Mouse (Mus musculus): Measurements from ENCODE around the gene Ripor2. TPM values are rescaled to one million over a fixed set of nuclear protein-coding genes. Genes with fewer than 3 reads are reported as not detected.
A peak's percentile ranks its signal among the peaks of the same experiment; 100 is the strongest.

Gene Ripor2
- total RNA-seq, 2 experiments from 2014 or later = 24.7 to 34.1 TPM

- no peak for ATAC-seq (replicated peaks; ENCODE audit: low FRiP score, low TSS enrichment, poor library complexity, severe bottlenecking)
Observed at GRCm38 (mm10) chr13:24682346-24682745, 100.4 kb downstream of the Ripor2 start.

DNA sequence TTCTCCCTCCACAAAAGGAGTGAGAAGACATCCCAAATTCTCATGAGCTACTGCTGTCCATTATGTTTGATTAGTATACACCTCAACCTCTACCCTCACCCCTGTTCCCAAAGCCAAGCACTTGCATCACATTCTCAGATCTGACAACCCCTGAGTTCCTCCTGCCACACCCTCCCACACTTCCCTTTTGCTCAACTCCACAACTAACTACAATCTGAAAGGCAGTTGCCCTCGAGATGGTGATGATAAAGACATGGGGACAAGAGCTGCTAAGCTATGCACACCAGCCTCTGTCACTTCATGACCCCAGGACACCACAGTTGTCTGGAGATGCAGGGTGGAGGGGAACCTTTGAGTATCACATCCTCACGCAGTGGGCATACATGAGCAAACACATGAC lies 102.5 kb downstream of the Ripor2 start:
- 0 out of 2 replicates have a peak, but pooled peaks have one; percentile 24 for ATAC-seq (replicated peaks; ENCODE audit: low FRiP score, low TSS enrichment, poor library complexity, severe bottlenecking)

DNA sequence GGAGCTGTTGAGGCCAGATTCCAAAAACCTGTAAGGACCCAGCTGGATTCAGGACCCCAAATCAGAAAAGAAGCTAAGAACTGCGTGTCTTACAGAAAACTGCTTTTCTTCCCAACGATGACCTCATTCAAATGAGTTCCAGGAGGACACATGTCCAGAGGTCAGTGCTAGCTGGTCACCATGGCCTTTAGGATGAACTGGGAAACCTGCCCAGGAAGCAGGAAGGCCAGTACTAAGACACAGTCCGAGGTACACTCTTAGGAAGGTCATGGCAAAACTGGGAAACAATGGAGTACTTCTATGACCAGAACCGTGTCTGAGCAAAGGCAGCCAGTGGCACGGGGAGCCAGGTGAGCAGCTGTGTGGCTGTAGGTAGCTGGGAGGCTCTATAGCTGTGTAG lies 103.9 kb downstream of the Ripor2 start:
- ATAC-seq (replicated peaks; ENCODE audit: low FRiP score, low TSS enrichment, poor library complexity, severe bottlenecking) = no peak

DNA sequence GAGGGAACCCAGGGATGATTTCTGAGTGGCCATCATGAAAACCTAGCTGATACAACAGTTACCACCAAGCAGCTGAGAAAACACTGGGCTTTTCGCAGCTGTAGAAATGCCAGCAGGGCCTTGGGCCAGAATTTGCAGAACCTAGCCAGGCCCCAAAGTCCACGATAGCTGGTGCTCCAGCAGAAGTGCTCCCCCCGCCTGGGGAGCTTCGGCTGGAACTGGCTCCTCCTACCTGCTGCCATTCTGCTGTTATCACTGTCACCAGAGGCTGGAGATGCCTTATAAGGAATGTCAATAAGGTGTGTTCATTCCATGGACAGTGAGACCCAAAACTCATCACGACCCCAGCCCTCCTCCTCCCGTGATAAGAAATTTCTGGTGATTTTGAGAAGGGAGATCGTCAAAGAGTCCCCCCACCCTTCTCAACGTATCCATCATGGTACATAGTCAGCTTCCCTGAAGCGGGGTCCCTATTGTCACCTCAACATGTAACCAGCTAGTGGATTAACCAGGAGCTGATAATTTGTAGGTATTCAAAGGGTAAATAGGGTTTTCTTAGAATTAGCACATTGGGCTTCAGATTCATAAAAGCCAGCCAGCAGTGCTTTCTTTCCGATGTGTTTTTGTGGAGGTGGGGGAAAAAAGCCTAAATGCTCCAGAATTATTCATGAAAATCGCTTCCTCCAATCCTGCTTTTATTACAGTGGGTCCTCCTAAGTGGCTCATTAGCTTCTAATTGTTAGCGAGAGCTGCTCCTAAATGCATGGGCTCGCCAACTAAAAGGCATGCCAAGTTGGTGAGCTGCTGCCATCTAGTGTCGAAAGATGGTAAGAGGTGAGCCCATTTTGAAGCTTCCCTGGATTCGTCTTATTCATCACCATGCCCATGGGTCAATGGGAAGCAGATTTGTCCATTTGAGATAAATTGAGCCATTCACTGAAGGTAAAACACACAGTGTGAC lies 105.0 kb downstream of the Ripor2 start:
- peak; percentile 82 for ATAC-seq (replicated peaks; ENCODE audit: low FRiP score, low TSS enrichment, poor library complexity, severe bottlenecking)

DNA sequence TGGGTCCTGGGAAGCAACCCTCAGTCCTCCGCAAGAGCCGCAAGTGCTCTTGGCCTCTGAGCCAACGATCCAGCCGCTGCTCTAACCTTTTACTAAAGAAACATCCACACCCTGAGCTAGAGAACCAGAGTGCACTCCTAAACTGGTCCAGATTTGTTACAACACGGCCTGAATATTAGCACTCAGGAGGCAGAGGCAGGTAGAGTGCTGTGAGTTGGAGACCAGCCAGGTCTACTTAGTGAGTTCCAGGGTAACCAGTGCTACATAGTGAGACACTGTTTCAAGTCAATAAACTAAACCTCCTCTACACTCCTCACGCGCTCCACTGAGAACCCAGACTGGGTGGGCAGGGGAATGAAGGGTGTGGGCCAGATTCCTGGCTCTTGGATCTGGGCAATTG lies 111.3 kb downstream of the Ripor2 start:
- ATAC-seq (replicated peaks; ENCODE audit: low FRiP score, low TSS enrichment, poor library complexity, severe bottlenecking) = no peak

DNA sequence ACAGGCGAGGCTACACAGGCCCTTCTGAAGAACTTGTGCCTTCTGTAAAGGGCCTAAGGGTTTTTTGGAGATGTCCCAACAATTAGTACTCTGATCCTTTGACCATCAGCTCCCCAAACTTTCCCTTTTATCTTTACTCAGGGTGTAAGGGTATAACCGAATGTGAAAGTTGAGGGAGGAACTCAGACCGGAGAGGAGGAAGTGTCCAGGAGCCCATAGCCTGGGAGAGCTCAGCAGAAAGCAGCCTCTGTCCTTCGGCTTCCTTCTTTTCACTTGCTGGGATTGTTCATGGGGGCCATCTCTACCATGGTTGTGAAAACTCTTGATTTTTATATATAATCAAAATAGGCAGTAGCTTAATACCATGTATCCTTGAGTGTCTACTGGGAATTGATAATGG lies 116.8 kb downstream of the Ripor2 start:
- ATAC-seq (replicated peaks; ENCODE audit: low FRiP score, low TSS enrichment, poor library complexity, severe bottlenecking) = no peak

DNA sequence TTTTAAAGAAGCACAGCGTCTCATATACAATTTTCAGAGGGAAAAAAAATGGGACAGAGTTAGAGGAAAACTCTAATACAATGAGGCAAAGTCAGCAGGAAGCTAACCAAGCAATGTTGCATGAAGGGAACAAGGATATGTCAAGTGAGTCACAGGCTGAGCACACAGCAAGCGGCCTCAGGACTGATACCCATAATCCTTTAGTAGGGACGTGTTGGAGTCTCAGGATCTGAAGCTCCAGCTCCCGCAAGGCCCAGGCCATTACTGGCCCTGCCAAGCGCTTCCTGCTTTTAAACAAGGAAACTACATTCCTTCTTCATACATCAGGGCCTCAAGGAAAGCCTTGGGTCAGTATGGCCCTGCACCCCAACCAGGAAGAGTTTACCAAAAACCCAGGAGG lies 120.1 kb downstream of the Ripor2 start:
- ATAC-seq (replicated peaks; ENCODE audit: low FRiP score, low TSS enrichment, poor library complexity, severe bottlenecking) = no peak

DNA sequence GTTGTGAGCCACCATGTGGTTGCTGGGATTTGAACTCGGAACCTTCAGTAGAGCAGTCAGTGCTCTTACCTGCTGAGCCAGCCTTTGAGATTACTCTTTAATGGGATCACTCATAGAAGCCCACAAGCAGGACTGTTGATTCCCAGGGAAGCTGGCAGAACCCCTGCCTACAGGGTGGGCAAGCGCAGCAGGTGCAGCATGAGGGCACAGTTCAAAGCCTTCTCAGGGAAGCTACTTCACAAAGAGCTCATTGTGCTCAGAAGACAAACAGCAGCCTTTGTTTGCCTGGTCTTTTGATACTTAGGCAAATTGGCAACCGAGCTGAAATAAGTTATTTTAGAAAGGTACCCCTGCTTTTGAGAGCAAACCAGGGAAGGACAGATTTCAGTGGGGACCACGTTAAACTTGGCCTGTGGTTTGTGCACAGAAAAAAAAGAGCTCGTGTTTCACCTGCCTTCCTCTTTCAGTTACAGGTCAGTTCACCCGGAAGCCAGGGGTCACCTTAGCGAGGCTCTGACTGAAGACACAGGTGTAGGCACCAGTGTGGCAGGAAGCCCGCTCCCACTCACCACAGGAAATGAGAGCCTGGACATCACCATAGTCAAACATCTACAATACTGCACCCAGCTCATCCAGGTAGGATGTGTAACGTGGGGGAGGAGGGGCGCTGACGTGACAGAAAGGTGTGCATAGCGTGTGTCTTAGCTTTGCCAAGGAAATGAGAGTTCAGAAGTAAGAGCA lies 127.8 kb downstream of the Ripor2 start:
- ATAC-seq (replicated peaks; ENCODE audit: low FRiP score, low TSS enrichment, poor library complexity, severe bottlenecking) = no peak

DNA sequence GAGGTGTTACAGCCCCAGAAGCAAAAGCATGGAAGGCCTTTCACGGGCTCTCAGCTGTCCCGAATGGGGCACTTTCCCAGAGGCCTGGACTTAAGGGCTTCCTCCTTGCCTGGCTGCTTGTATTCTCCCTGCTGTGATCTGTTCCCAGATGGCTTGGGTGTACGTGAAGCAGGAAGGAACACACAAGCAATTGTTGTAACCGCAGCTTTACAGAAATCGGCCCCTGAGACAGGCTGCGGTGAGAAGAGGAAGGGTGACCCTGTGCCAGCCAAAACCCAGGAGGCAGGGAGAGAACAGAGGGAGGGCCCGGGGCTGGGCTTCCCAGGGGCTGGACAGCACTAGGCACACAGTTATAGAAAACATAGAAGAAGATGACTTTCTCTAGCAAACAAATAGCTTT lies 129.0 kb downstream of the Ripor2 start:
- ATAC-seq (replicated peaks; ENCODE audit: low FRiP score, low TSS enrichment, poor library complexity, severe bottlenecking) = no peak

GRCm38 (mm10) chr13:24712581-24713130 lies 130.7 kb downstream of the Ripor2 start:
- no peak for ATAC-seq (replicated peaks; ENCODE audit: low FRiP score, low TSS enrichment, poor library complexity, severe bottlenecking)

- peak; percentile 85 for ATAC-seq (replicated peaks; ENCODE audit: low FRiP score, low TSS enrichment, poor library complexity, severe bottlenecking)
Observed at GRCm38 (mm10) chr13:24713434-24714000, 131.5 kb downstream of the Ripor2 start.

DNA sequence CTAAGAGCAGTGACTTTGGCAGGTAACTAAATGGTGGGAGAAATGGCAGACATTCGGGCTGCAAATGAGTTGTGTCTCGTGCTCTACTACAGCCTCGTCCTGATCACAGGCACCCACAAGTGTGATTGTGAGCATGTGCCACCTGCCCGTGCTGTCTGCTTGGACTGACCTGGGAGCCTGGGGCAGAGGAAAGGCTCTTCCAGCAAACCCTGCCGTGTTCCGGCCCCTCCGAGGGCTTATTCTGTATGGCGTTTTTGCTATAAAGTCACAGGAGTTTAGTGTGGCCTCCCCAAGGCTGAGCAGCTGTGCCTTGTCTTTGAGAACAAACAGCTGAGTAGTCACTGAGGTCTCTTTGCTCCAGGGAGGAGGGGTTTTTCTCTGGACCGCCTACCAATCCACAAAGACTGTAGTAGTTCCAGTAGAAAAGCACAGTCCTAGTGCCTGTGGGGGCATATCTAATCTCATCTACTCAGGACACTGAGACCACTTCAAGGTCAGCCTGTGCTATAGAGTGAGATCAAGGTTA lies 132.4 kb downstream of the Ripor2 start:
- ATAC-seq (replicated peaks; ENCODE audit: low FRiP score, low TSS enrichment, poor library complexity, severe bottlenecking) = no peak

- no peak for ATAC-seq (replicated peaks; ENCODE audit: low FRiP score, low TSS enrichment, poor library complexity, severe bottlenecking)
Observed at GRCm38 (mm10) chr13:24715601-24716000, 133.6 kb downstream of the Ripor2 start.

DNA sequence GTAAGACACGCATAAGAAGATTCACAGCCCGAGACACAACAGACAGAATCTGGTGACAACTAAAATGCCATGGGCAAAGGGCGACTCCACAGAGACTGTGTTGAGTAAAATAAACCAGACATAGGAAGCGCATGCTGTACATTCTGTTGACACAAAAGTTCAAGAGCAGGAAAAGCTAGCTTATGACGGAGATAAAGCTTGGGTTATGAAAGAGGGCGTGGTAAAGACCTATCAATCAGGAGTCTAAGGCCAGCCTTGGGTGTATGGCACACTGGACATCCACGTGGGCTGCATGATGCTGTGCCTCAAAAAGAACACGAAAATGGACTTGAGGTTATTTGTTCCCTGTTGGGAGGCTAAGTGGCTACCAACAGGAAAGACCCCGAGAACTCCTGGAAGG lies 134.5 kb downstream of the Ripor2 start:
- no peak for ATAC-seq (replicated peaks; ENCODE audit: low FRiP score, low TSS enrichment, poor library complexity, severe bottlenecking)

DNA sequence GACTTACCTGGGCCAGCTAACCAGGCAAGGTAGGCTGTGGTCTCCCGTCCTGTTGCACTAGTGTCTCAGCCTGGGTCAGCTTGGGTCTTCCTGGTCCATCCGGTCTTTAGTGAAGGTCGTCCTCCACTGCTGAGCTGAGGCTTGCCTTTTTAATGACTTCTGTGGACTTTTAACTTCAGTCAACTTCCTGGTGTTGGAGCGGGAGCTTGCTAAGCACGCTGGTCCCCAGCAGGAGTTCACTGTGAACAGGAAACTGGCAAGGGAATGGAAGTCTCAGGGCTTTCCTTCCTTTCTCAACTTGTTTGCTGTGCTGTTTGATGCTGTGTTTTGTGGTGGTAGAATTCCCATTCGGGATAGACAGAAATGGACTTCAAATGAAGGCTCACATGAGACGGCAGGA lies 135.7 kb downstream of the Ripor2 start:
- no peak for ATAC-seq (replicated peaks; ENCODE audit: low FRiP score, low TSS enrichment, poor library complexity, severe bottlenecking)

DNA sequence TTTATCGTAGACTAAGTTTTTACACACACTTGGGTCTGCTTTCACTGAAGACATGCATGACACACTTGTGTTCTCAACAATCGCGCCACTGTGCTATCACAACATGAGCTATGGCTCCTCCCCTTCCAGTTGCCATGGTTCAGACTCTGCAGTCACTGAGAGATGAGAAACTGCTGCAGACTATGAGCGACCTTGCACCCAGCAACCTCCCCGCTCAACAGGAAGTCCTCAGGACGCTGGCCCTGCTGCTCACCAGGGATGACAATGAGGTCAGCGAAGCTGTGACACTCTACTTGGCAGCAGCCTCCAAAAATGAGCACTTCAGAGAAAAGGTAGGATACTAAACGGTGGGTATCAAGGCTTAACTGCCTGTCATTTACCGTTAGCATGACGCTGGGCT lies 139.5 kb downstream of the Ripor2 start:
- ATAC-seq (replicated peaks; ENCODE audit: low FRiP score, low TSS enrichment, poor library complexity, severe bottlenecking) = no peak

DNA sequence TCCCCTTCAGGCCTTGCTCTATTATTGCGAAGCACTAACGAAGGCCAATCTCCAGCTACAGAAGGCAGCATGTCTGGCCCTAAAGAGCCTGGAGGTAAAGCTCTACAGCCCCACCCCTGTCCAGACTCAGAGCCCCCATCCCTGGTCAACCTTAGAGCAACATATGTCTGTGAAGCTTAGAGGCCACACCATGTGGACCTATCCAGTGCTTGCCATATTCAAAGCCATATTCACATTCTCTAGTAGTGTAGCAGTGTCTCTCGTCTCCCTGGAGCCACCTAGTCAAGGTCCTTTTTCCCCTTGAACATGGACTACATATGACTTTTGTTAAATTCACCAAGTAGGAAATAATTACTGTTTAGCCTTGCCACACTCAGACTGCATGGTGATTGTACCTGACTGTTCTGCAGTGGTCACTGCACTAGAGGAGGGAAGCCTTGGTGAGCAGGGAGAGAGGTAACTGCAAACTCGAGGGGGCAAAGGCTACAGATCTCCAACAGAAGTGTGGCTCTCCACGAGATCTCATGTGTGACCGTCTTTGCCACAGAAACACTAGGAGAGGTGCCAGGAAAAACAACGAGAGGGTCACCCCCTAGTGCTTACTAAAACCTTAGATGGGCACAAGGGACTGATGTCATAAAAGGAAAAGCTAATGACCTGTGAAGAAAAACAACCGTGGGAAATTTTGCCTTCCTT lies 141.9 kb downstream of the Ripor2 start:
- no peak for ATAC-seq (replicated peaks; ENCODE audit: low FRiP score, low TSS enrichment, poor library complexity, severe bottlenecking)

- ATAC-seq (replicated peaks; ENCODE audit: low FRiP score, low TSS enrichment, poor library complexity, severe bottlenecking) = no peak
Observed at GRCm38 (mm10) chr13:24724395-24724759, 142.4 kb downstream of the Ripor2 start.

GRCm38 (mm10) chr13:24729128-24729527 lies 147.1 kb downstream of the Ripor2 start:
- ATAC-seq (replicated peaks; ENCODE audit: low FRiP score, low TSS enrichment, poor library complexity, severe bottlenecking) = no peak

Data from megakaryocyte-erythroid progenitor cell, adult 5-6 weeks (primary cell).